Mouse (Mus musculus) urinary bladder, adult 18-20 months (tissue): ENCODE results near the gene Dlg2.
A peak's percentile ranks its signal among the peaks of the same experiment; 100 is the strongest.

Source experiments
- DNase-seq, 2 experiments: peaks; one replicate each; pipeline ENCODE4 v3.0.0; 2022; ENCODE audit warnings: low spot score in 2 of 2, mixed read lengths in 2 of 2

The Dlg2 gene

GRCm38 (mm10) chr7:92275353-92275752 is 1798.9 kb downstream of the Dlg2 start:
- no peak for DNase-seq

- DNase-seq, result no peak
Measured at GRCm38 (mm10) chr7:92277629-92278028, 1801.2 kb downstream of the Dlg2 start.

- no peak for DNase-seq
Measured at GRCm38 (mm10) chr7:92280925-92281324, 1804.5 kb downstream of the Dlg2 start.

GRCm38 (mm10) chr7:92287058-92287457 is 1810.6 kb downstream of the Dlg2 start:
- DNase-seq, result no peak

DNA sequence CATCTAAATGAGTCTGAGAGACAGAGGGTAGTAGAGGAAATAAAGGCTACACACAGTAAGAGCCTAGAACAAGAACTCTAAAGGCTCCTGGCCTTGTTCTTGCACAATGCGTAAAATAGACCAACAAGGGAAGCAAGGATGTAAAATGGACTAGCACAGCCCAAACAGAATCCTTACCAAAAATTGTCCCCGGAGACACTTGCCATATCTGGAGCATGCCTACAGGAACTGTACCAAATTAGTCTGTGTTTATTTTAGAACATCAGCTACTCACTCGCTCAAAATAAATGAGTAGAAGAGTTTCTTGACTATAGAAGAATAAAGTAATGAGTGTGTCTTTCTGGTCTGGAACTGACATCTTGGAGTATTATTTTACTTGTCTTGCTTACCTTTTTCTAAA is 1812.3 kb downstream of the Dlg2 start:
- DNase-seq, result no peak

- no peak for DNase-seq
Measured at GRCm38 (mm10) chr7:92292918-92293518, 1816.5 kb downstream of the Dlg2 start.

GRCm38 (mm10) chr7:92301046-92301445 is 1824.6 kb downstream of the Dlg2 start:
- DNase-seq, result no peak

GRCm38 (mm10) chr7:92307634-92308033 is 1831.2 kb downstream of the Dlg2 start:
- DNase-seq, result no peak

DNA sequence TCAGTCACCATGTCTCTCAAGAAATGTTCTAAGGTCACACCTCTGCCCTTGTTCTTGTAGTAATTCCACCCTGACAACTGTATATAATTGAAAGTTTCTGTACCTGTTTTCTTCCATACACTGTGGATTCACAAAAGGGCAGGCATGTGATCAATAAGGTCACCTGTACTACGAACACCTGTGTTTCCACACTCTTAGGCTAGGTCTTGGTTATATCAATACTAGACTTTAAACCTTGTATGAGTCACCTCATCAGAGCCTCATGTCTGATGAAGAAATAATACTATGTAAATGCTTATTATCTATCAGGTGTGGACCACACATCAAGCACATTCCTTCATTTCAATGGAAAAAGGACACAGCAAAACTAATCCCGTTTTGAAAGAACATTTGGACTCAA is 1831.7 kb downstream of the Dlg2 start:
- DNase-seq, result no peak

- DNase-seq, result no peak
Measured at GRCm38 (mm10) chr7:92316389-92316788, 1839.9 kb downstream of the Dlg2 start.

GRCm38 (mm10) chr7:92319469-92319868 is 1843.0 kb downstream of the Dlg2 start:
- no peak for DNase-seq

- DNase-seq, result no peak
Measured at GRCm38 (mm10) chr7:92320181-92320580, 1843.7 kb downstream of the Dlg2 start.

DNA sequence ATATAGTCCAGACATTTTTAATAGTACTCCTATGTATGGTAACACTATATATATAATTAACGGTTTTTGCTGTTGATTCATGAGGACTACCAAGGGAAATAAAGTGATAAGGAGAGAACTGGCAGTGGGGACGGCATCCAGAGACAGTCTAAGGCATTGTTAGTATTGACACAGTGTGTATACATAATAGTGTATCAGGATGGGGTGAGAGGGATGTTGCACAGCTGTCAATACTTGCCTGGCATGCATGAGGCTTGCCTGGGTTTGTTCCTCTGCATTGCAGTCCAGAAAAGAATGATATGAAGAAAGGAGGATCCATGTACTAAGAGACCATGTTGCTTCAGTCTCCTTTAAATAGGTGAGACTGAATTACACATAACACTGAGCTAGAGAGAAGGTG is 1845.3 kb downstream of the Dlg2 start:
- no peak for DNase-seq

DNA sequence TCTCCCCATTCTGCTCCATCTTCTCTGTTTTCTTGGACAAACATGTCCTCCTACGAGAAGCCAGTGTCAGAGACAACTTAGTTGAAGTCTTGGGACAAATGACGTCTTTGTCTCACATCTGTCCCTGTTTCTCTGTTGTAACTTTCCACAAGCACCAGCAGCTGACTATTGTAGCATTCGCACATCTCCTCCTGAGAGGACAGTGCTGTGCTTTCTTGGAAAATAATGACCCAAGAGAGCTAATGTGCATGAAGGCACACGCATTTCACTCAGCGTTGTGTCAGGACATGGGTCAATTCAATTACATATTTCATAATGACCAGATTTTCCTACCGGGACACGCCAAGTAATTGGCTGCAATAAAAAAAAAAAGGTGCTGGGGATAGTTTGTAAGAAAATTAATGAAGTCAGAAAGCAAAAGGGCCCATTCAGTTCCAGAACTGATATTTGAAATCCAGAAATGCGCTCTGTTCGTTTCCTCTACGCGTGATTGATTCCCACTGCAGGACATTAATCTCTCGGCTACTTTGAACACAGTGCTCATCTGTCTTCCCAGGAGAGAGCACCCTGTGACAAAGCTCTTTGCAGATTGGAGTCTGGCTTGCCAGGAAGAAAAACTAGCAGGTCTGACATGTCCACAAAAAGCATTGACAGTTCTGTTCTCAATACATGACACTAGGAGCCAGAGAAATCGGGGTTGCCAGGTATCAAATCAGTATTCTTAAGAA is 1846.0 kb downstream of the Dlg2 start:
- no peak for DNase-seq

- DNase-seq, result peak in 1 of 2 experiments; percentile 6
Measured at GRCm38 (mm10) chr7:92323710-92324109, 1847.2 kb downstream of the Dlg2 start.

DNA sequence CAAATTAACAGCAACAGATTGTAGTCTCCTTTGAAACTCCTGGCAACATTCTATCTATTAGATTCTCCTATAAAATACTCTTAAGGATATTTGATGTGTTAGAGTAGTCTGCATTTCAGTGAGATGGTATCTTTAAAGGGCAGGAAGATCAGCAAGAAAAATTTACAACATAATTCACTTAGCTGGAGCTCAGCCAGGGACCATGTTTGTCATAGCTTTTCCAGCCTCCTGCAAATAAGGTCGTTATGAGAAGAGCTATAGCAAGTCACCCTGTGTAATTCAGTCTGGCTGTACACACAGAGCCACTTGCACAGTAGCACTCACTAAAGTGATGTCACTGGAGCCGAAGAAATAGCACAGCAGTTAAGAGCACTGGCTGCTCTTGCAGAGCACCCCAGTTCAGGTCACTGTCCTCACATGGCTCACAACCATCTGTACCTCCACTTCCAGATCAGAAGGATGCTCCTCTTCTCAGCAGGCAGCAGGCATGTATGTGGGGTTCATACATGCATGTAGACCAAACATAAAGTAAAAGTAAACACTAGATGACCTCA is 1850.9 kb downstream of the Dlg2 start:
- DNase-seq, result no peak

GRCm38 (mm10) chr7:92333220-92333898 is 1856.9 kb downstream of the Dlg2 start:
- no peak for DNase-seq

GRCm38 (mm10) chr7:92356542-92356941 is 1880.1 kb downstream of the Dlg2 start:
- no peak for DNase-seq

- no peak for DNase-seq
Measured at GRCm38 (mm10) chr7:92363386-92363785, 1886.9 kb downstream of the Dlg2 start.

- no peak for DNase-seq
Measured at GRCm38 (mm10) chr7:92363800-92364199, 1887.3 kb downstream of the Dlg2 start.

- no peak for DNase-seq
Measured at GRCm38 (mm10) chr7:92367111-92367510, 1890.6 kb downstream of the Dlg2 start.

GRCm38 (mm10) chr7:92370521-92370920 is 1894.0 kb downstream of the Dlg2 start:
- DNase-seq, result no peak

- no peak for DNase-seq
Measured at GRCm38 (mm10) chr7:92371638-92372037, 1895.2 kb downstream of the Dlg2 start.
